Mouse (Mus musculus): ENCODE measurements around the gene Pear1. TPM values are rescaled to one million over a fixed set of nuclear protein-coding genes. Genes with fewer than 3 reads are reported as not detected.

Gene Pear1
- total RNA-seq, 1 experiment: 1.8 TPM

- no peaks in the 10 kb centered on the region for H3K9me3 ChIP-seq (ENCODE audit: control insufficient read depth, insufficient read depth, low read depth, low read length)
- in situ Hi-C loops (cut with MboI; ENCODE audit: low sequenced_read_pairs in 2 of 2, unreplicated experiment in 2 of 2): no loop called here
- no peak overlapping the region for H3K27ac ChIP-seq (ENCODE audit: insufficient read depth, low read depth, low read length, poor library complexity, severe bottlenecking)
- H3K4me3 ChIP-seq (ENCODE audit: insufficient read depth in 1 of 2, low read depth in 1 of 2, low read length in 2 of 2, poor library complexity in 1 of 2, severe bottlenecking in 1 of 2): no peak overlapping the region
- H3K4me1 ChIP-seq (ENCODE audit: control insufficient read depth in 2 of 2, insufficient read depth in 2 of 2, low read length in 2 of 2, poor library complexity in 1 of 2): 0 out of 4 replicates have a peak, but pooled peaks cover 0 to 2% of the 10 kb centered on the region in 2 experiments
- DNase-seq (ENCODE audit: low read depth, low spot score): no peak
- H3K9ac ChIP-seq (ENCODE audit: insufficient read depth, low read depth, low read length, poor library complexity, severe bottlenecking): no peak overlapping the region
- TF ChIP-seq ZNF384 (IDR thresholded peaks at IDR 0.05; ENCODE audit: low read depth, low read length): no peak
- no peak for TF ChIP-seq ZC3H11A (IDR thresholded peaks at IDR 0.05; ENCODE audit: borderline replicate concordance, low read depth, low read length)
- H3K36me3 ChIP-seq (ENCODE audit: control insufficient read depth, insufficient read depth, low read length, poor library complexity, severe bottlenecking): peaks cover 21% of the 10 kb centered on the region
Observed at GRCm38 (mm10) chr3:87854795-87855568, 30.9 kb upstream of the Pear1 start.

- TF ChIP-seq HCFC1 (IDR thresholded peaks at IDR 0.05; ENCODE audit: borderline replicate concordance, insufficient read depth, low read length): no peak
- no peak for TF ChIP-seq ZNF384 (IDR thresholded peaks at IDR 0.05; ENCODE audit: low read depth, low read length)
- TF ChIP-seq MAFK (IDR thresholded peaks at IDR 0.05; ENCODE audit: insufficient read depth, low read depth, low read length): no peak
- TF ChIP-seq ZC3H11A (IDR thresholded peaks at IDR 0.05; ENCODE audit: borderline replicate concordance, low read depth, low read length): no peak
- no peak for TF ChIP-seq CHD2 (IDR thresholded peaks at IDR 0.05; ENCODE audit: low read depth, low read length)
- Histone ChIP-seq H3K9ac (ENCODE audit: insufficient read depth, low read depth, low read length, poor library complexity, severe bottlenecking) (no peak overlapping the region), H3K36me3 (ENCODE audit: control insufficient read depth, insufficient read depth, low read length, poor library complexity, severe bottlenecking) (no peaks in the 10 kb centered on the region), H3K27ac (ENCODE audit: insufficient read depth, low read depth, low read length, poor library complexity, severe bottlenecking) (no peak overlapping the region), H3K4me3 (ENCODE audit: insufficient read depth in 1 of 2, low read depth in 1 of 2, low read length in 2 of 2, poor library complexity in 1 of 2, severe bottlenecking in 1 of 2) (no peak overlapping the region), H3K4me1 (ENCODE audit: control insufficient read depth in 2 of 2, insufficient read depth in 2 of 2, low read length in 2 of 2, poor library complexity in 1 of 2) (0 out of 4 replicates have a peak, but pooled peaks cover 0 to 2% of the 10 kb centered on the region in 2 experiments), H3K9me3 (ENCODE audit: control insufficient read depth, insufficient read depth, low read depth, low read length) (no peaks in the 10 kb centered on the region)
- in situ Hi-C loops (cut with MboI; ENCODE audit: low sequenced_read_pairs in 2 of 2, unreplicated experiment in 2 of 2): no loop called here
- DNase-seq (ENCODE audit: low read depth, low spot score): no peak
Observed at GRCm38 (mm10) chr3:87849117-87849516, 25.0 kb upstream of the Pear1 start.

- Histone ChIP-seq H3K36me3 (ENCODE audit: control insufficient read depth, insufficient read depth, low read length, poor library complexity, severe bottlenecking) (no peaks in the 10 kb centered on the region), H3K4me1 (ENCODE audit: control insufficient read depth in 2 of 2, insufficient read depth in 2 of 2, low read length in 2 of 2, poor library complexity in 1 of 2) (0 out of 4 replicates have a peak, but pooled peaks cover 0 to 2% of the 10 kb centered on the region in 2 experiments), H3K9ac (ENCODE audit: insufficient read depth, low read depth, low read length, poor library complexity, severe bottlenecking) (no peak overlapping the region), H3K4me3 (ENCODE audit: insufficient read depth in 1 of 2, low read depth in 1 of 2, low read length in 2 of 2, poor library complexity in 1 of 2, severe bottlenecking in 1 of 2) (no peak overlapping the region), H3K9me3 (ENCODE audit: control insufficient read depth, insufficient read depth, low read depth, low read length) (no peaks in the 10 kb centered on the region), H3K27ac (ENCODE audit: insufficient read depth, low read depth, low read length, poor library complexity, severe bottlenecking) (no peak overlapping the region)
- TF ChIP-seq CHD2 (IDR thresholded peaks at IDR 0.05; ENCODE audit: low read depth, low read length) (no peak), ZNF384 (IDR thresholded peaks at IDR 0.05; ENCODE audit: low read depth, low read length) (no peak), HCFC1 (IDR thresholded peaks at IDR 0.05; ENCODE audit: borderline replicate concordance, insufficient read depth, low read length) (no peak), ZC3H11A (IDR thresholded peaks at IDR 0.05; ENCODE audit: borderline replicate concordance, low read depth, low read length) (no peak), MAFK (IDR thresholded peaks at IDR 0.05; ENCODE audit: insufficient read depth, low read depth, low read length) (no peak)
- in situ Hi-C loops (cut with MboI; ENCODE audit: low sequenced_read_pairs in 2 of 2, unreplicated experiment in 2 of 2): no loop called here
- DNase-seq (ENCODE audit: low read depth, low spot score): no peak
Observed at GRCm38 (mm10) chr3:87847680-87848079, 23.6 kb upstream of the Pear1 start.

GRCm38 (mm10) chr3:87846650-87847110 lies 22.6 kb upstream of the Pear1 start, which contains the start of gene Sh2d2a:
Gene Sh2d2a (plus strand): TSS chr3:87846755.
- H3K27ac ChIP-seq (ENCODE audit: insufficient read depth, low read depth, low read length, poor library complexity, severe bottlenecking): no peak within 1 kb of the TSS
- no peak for TF ChIP-seq CHD2 (IDR thresholded peaks at IDR 0.05; ENCODE audit: low read depth, low read length)
- no peak for TF ChIP-seq ZNF384 (IDR thresholded peaks at IDR 0.05; ENCODE audit: low read depth, low read length)
- no peak for TF ChIP-seq ZC3H11A (IDR thresholded peaks at IDR 0.05; ENCODE audit: borderline replicate concordance, low read depth, low read length)
- no peak for TF ChIP-seq MAFK (IDR thresholded peaks at IDR 0.05; ENCODE audit: insufficient read depth, low read depth, low read length)
- no peak for TF ChIP-seq HCFC1 (IDR thresholded peaks at IDR 0.05; ENCODE audit: borderline replicate concordance, insufficient read depth, low read length)
- no peaks in the 10 kb centered on the region for H3K9me3 ChIP-seq (ENCODE audit: control insufficient read depth, insufficient read depth, low read depth, low read length)
- H3K9ac ChIP-seq (ENCODE audit: insufficient read depth, low read depth, low read length, poor library complexity, severe bottlenecking): no peak within 1 kb of the TSS
- H3K4me1 ChIP-seq (ENCODE audit: control insufficient read depth in 2 of 2, insufficient read depth in 2 of 2, low read length in 2 of 2, poor library complexity in 1 of 2): no peaks in the 10 kb centered on the region
- in situ Hi-C loops (cut with MboI; ENCODE audit: low sequenced_read_pairs in 2 of 2, unreplicated experiment in 2 of 2): no loop called here
- H3K36me3 ChIP-seq (ENCODE audit: control insufficient read depth, insufficient read depth, low read length, poor library complexity, severe bottlenecking): no peaks in the 10 kb centered on the region
- no peak for DNase-seq (ENCODE audit: low read depth, low spot score)
- H3K4me3 ChIP-seq (ENCODE audit: insufficient read depth in 1 of 2, low read depth in 1 of 2, low read length in 2 of 2, poor library complexity in 1 of 2, severe bottlenecking in 1 of 2): no peak within 1 kb of the TSS
